In the genomic region with DNA sequence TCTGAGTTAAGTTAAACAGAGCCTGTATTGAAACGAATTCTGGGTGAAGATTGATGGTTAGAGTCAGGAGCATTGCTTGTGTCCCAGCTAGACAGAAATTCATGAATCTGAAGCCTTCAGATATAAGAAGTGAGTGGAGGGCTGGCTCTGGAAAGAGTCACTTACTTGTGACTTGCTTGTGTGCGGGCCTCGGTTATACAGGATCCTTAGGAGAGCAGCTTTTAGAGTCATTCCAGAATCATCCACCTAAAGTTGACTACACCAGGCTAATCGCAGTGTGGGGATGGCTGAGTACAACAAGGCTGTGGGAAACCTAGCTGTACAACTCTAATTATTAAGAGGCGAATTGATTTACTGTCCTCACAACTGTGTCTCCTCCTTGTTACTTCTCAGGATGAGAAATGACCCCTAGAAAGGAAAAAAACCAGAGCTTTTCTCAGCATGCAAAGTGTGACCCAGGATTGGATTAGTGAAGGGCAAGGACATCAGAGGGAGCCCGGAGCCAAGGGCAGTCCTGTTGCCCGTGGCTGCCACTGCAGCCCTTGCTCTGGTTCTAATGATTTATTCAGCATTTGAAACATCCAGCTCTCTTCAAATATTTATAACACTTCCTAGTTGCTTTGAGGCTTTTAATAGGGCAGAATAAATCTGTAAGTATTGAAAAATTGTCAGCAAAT, we compare ENCODE assay signal across 20 mouse cellular contexts.
A peak's percentile ranks its signal among the peaks of the same experiment; 100 is the strongest.
DNase-seq lines count a peak whose midpoint lies in the region; ATAC-seq and TF ChIP-seq lines count a peak whose summit lies in the region.
"Had no signal": no experiment of that assay in that cellular context is flagged by ENCODE, and none has a peak within 500 bp of the region (broad histone marks: within the 10 kb centered on the region; RNA-seq: fewer than 3 reads in every experiment).

No protein-coding gene starts in this region.

- H3K4me1 ChIP-seq in lung, embryonic 15.5 days: peaks cover 26% of the 10 kb centered on the region; the same call in 1 of the 2 replicates
- H3K4me1 ChIP-seq in neural tube, embryonic 15.5 days: 0 out of 2 replicates have a peak, but pooled peaks cover 6% of the 10 kb centered on the region
- H3K4me1 ChIP-seq: forebrain, embryonic 10.5 days; heart, embryonic 15.5 days; intestine, embryonic 15.5 days had no signal

- no peak overlapping the region for H3K9ac ChIP-seq in lung, embryonic 15.5 days
- no peak overlapping the region for H3K9ac ChIP-seq in neural tube, embryonic 15.5 days (replicated peaks)
- H3K9ac ChIP-seq: heart, embryonic 15.5 days; intestine, embryonic 15.5 days; limb, embryonic 15.5 days; liver, embryonic 15.5 days; stomach, embryonic 15.5 days had no signal

- H3K4me2 ChIP-seq in lung, embryonic 15.5 days: no peak overlapping the region
- H3K4me2 ChIP-seq in neural tube, embryonic 15.5 days: no peak overlapping the region
- H3K4me2 ChIP-seq: heart, embryonic 15.5 days; intestine, embryonic 15.5 days; limb, embryonic 15.5 days; liver, embryonic 15.5 days; stomach, embryonic 15.5 days had no signal

- H3K27ac ChIP-seq in lung, embryonic 15.5 days: peak overlapping the region; percentile 72
- peak overlapping the region; percentile 25 for H3K27ac ChIP-seq in neural tube, embryonic 15.5 days (replicated peaks)
- H3K27ac ChIP-seq: forebrain, embryonic 10.5 days; heart, embryonic 15.5 days; intestine, embryonic 15.5 days; limb, embryonic 15.5 days; liver, embryonic 15.5 days; stomach, embryonic 15.5 days had no signal

- DNase-seq in adrenal gland, postnatal 14 days: peak; percentile 63
- DNase-seq in adrenal gland, postnatal 10 days: no peak
- no peak for DNase-seq in lung, postnatal 25 days (ENCODE audit: low spot score)
- DNase-seq in brain, embryonic 14.5 days (ENCODE audit: low read depth): peak; percentile 34
- no peak for DNase-seq in frontal cortex, postnatal 14 days (ENCODE audit: low spot score in 2 of 2)
- DNase-seq: cerebellum, adult 2 months; cerebellum, postnatal 36 days; gastrocnemius, postnatal 25 days; kidney, adult 9 months; kidney, postnatal 25 days; thymus, adult 18-20 months; thymus, postnatal 4 days had no signal

- ATAC-seq in lung, embryonic 15.5 days (ENCODE audit: borderline replicate concordance, extremely low read depth, low FRiP score, low TSS enrichment): no peak
- ATAC-seq in neural tube, embryonic 15.5 days (ENCODE audit: low FRiP score): no peak
- ATAC-seq: intestine, embryonic 15.5 days had no signal

- H3K36me3 ChIP-seq in lung, embryonic 15.5 days: no peaks in the 10 kb centered on the region
- H3K36me3 ChIP-seq in neural tube, embryonic 15.5 days: no peaks in the 10 kb centered on the region
- H3K36me3 ChIP-seq: forebrain, embryonic 10.5 days; heart, embryonic 15.5 days; intestine, embryonic 15.5 days; limb, embryonic 15.5 days; liver, embryonic 15.5 days; stomach, embryonic 15.5 days had no signal

- no peaks in the 10 kb centered on the region for H3K9me3 ChIP-seq in lung, embryonic 15.5 days
- H3K9me3 ChIP-seq in neural tube, embryonic 15.5 days (replicated peaks): no peaks in the 10 kb centered on the region
- H3K9me3 ChIP-seq: forebrain, embryonic 10.5 days; heart, embryonic 15.5 days; intestine, embryonic 15.5 days; limb, embryonic 15.5 days; liver, embryonic 15.5 days; stomach, embryonic 15.5 days had no signal

- TF ChIP-seq CTCF in brain, embryonic 14.5 days (IDR thresholded peaks at IDR 0.05; ENCODE audit: borderline replicate concordance, extremely low read depth, insufficient read depth, insufficient read length): no peak

- no peak overlapping the region for H3K4me3 ChIP-seq in lung, embryonic 15.5 days
- no peak overlapping the region for H3K4me3 ChIP-seq in neural tube, embryonic 15.5 days (replicated peaks)
- H3K4me3 ChIP-seq: forebrain, embryonic 10.5 days; heart, embryonic 15.5 days; intestine, embryonic 15.5 days; limb, embryonic 15.5 days; liver, embryonic 15.5 days; stomach, embryonic 15.5 days had no signal

- no peak for TF ChIP-seq POLR2A in brain, embryonic 14.5 days (IDR thresholded peaks at IDR 0.05; ENCODE audit: borderline replicate concordance, extremely low read depth, insufficient read depth, insufficient read length, poor library complexity, severe bottlenecking)

- no peaks in the 10 kb centered on the region for H3K27me3 ChIP-seq in lung, embryonic 15.5 days
- no peaks in the 10 kb centered on the region for H3K27me3 ChIP-seq in neural tube, embryonic 15.5 days (replicated peaks)
- H3K27me3 ChIP-seq: heart, embryonic 15.5 days; intestine, embryonic 15.5 days; limb, embryonic 15.5 days; liver, embryonic 15.5 days; stomach, embryonic 15.5 days had no signal

- WGBS in lung, embryonic 15.5 days: 75% methylated on average over 7 of the region's 7 CpGs
- 74% methylated on average over 7 of the region's 7 CpGs for WGBS in neural tube, embryonic 15.5 days

Comparison
In these comparisons a context has a peak if more than half of its experiments do, and no peak if none do; other contexts are left out.
1. DNase-seq: peak in adrenal gland, postnatal 14 days (single experiment) and brain, embryonic 14.5 days (single experiment); none in adrenal gland, postnatal 10 days (single experiment), lung, postnatal 25 days (single experiment) and frontal cortex, postnatal 14 days (0 of 2).